Mouse (Mus musculus) monocyte, adult 2 months (primary cell): ENCODE measurements at regions not wholly inside any gene's neighbourhood (a gene's known extent, or its start where the extent isn't known, plus 50 kb on each side); places are given as distances from the start of the nearest gene placed in this dataset.
"Not testable (repeated sequence)": the region's sequence is repeated elsewhere in the genome, so short reads cannot be mapped to it uniquely, and the experiment has no call there.

ENCODE experiments used
- DNase-seq, 2 experiments: peaks; one replicate each; pipeline ENCODE4 v3.0.0; 2022; ENCODE audit warnings: low spot score in 2 of 2, low read depth in 1 of 2

DNA sequence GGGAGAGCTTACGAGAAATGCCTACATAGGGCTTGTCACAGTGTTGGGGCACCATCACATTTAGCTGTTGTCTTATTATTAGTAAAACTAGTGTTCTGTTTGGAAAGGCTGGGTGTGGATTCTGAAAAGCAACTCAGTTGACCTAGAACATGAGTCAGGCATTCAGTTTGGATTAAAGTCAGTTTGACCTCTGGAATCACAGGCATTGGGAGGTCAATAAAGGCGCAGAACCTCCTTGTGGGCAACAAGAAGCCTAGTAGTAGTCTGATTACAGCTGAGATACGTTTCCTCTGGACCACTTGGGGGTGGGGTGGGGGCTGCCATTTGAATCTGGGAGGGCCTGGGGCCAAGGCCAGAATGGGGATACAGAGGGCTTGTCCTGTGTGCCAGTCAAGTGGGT is 52.1 kb upstream of the Map3k1 start:
- DNase-seq, result no peak

DNA sequence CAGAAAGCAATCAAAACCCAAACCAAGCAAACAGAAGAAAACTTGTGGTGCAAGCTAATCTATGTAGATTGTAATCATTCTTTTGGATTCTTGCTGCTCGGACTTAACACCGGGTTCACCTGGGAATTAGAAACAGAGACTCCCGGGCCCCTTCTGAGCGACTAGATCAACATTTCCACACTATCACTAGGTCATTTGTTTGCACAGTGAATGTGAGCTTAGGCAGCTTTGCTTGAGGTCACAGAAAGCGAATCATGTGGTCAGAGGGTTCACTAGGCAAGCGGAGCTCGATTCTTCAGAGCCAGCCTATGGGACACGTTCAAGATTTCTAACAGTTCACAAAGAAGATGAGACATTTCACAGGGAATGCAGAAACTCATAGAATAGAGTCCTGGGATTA is 53.5 kb upstream of the Map3k1 start:
- DNase-seq, result no peak

DNA sequence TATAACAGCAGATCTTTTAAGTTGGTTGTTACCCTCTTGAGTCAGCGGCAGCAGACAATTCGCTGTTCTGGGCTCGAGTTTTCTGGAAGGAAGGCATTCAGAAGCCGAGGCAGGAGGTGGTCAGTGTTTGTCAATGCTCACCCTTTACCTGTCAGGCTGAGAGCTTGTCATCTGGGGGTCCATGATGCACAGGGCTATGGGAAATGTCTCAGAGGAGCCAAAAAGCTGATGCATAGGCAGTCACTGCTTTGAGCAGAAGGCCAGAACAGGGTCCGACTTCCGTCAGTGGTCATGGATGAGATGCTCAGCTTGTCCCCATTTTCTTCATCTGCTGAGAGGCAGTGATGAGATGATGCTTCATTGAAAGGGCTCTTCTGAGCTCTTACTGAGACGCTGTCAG is 57.2 kb upstream of the Map3k1 start:
- DNase-seq, result no peak

DNA sequence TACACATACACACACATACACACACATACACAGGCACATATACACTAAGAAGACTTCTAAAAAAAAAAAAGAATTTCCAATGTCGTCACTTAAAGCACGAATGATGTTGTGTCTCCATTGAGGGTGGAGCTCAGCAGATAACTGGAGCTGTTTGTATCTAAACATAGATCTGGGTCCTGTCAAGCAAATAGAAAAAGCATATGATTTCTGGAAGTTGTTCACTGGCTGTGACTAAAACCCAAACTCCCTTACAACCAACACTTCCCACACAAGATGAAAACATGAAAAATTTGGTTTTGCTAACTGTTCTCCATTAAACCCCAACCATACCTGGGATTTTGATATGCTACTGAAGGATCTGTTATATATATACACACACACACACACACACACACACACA is 58.5 kb upstream of the Map3k1 start:
- no peak for DNase-seq

DNA sequence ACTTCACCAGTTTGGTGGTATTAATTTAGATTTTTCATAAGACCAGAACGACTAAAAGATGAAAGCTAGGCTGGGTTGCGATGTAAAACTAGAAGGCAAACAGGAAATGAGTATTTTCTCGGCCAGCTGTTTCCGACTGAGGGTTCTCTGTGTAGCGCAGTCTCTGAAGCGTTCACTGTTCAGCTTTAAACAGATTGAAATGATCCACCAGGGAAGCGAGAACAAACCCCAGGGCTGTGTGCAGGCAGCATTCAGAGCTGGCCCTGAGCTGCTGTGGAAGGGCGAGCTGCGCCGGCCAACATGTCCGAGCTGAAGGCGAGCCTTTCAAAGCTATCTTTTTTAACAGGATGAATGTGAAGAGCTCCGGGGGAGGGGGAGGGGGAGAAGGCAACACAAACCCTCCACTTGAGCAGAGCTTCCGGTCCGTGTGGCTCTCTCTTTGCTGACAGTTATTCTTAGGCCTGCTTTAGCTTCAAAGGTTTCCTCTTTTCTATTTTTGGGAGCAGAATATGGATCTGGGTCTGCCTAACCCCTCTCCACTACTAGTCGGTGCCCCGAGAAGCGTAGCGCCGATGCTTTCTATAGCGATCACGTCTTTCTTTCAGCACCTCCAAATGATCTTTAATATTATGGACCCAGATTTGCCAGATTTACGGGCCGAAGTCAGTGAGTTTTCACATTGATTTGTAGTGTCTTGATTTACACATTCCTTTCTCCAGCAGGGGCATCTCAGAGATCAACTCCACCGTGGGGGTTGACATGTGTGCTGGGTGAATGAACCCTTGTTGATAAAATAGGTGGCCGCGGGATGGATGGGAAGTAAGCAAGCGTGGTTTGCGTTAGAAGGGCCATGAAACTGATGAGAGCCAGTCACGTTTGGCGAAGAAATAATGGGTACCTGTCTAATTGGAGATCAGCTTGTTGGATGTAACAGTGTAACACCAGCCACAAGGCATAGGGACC is 59.3 kb upstream of the Map3k1 start:
- peak; percentile 9 to 37 for DNase-seq

DNA sequence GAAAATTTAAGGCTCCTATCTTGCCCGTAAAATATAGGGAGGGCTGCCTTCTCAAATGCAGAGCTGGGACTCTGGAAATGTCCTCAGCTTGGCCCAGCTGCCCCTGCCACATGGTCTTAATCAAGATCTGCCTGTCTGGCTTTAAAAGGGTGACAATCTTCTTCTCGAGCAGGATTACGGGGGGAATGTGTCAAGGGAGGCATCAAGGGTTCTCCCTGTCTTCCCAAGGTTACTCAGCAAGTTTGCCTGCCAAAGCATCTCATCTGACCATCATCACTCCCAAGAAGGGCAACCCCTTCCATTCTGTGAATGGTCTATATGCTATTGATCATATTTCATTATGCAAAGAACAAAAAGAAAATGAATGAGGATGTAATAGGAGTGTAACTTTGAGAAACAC is 60.2 kb upstream of the Map3k1 start:
- DNase-seq, result no peak

DNA sequence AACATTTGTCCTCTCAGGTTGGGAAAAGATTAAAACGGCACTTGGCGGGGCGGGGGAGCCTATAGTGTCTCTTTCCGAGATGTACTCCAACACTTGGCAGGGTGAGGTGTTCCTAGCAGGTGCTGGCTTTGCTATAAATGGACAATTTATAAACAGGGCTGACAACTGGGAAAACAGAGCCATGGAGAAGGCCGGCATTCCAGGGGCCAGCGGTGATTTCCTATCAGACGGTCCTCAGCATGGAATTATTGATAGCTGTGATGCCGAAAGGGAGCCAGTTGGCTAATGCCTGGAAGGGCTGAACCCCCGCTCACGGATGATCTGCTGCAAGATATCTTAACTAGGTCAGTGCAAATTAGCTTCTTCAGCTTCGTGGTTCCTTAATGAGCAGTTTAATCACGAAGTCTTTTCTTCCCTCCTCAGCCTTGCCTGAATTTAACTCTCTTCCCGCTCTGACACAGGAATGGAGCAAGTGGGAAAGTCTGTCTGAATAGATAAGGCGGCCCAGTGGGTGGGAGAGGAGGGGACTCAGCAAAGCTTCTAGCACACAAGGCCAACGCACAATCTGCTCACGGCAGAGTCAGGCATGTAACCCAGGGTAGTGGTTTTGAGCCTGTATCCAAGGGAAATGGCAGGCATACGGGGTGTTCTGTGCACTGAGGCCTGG is 61.1 kb upstream of the Map3k1 start:
- DNase-seq, result no peak

DNA sequence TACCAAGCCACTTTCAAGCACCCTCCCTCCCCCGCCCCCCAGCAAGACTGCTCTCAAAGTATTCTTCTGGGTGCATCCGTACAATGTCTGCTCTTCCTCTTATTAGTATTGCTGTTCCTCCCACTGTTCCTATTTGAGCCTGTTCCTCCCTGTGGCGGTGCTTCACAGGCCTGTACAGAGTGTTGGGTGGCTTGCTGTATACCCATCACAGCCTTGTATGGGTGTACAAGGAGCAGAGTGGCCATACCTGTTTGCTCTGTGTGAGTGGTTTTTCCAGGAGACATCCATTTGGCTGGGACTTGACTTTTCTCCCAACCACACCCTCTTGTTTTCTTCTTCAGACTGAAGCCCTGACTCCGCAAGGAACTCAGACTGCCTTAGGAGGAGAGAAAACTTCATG is 61.7 kb upstream of the Map3k1 start:
- no peak for DNase-seq

DNA sequence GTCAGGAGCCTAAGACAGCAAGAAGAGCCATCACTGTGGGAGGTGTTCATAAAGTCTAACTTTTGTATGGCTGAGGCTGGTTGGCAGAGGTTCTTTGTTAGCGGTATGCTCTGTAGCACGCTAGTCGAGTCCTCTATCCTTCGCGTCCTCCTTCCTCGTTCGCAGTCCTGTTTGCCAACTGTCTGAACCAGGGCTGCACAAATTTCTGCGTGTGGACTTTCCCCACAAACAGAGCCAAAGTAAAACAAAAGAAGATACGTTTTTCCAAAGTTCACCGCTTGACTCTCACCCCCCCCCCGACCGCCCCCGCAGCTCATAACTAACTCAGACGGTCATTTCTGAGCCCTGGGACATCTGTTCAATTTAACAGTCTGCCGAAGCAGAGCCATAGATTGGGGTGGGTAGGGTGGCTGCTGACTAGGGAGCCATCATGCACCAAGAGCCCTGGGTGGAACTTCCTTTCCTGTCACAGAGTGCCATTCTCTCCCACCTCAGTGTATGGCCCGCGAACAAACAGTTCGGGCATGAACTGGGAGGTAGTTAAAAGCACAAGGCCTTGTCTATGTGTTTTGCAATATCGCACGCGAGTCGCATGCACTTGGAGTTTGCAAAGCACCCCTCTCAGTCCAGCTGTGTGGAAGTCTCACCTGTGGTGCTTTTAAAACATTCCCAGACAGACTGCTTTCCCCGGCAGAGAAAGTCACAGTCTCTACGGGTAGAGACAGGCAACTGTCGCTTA is 63.0 kb upstream of the Map3k1 start:
- no peak for DNase-seq

DNA sequence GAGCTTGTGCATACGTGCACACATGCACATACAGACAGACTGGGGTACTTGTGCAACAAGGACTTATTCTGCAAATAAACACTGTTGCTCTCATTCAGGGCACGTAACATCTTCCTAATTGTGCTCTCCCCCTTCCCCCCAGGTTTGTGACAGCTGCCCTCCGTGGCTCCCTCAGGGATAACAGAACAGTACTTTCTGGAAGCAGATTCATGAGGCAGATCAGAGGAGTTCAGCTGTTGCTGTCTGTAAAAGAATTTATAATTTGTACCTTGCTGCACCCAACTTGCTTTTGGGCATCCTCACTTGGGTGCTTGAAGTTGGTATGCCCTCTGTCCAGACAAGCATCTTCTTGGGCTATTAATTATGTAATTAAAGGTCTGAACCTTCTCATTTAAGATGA is 65.5 kb upstream of the Map3k1 start:
- DNase-seq, result no peak

DNA sequence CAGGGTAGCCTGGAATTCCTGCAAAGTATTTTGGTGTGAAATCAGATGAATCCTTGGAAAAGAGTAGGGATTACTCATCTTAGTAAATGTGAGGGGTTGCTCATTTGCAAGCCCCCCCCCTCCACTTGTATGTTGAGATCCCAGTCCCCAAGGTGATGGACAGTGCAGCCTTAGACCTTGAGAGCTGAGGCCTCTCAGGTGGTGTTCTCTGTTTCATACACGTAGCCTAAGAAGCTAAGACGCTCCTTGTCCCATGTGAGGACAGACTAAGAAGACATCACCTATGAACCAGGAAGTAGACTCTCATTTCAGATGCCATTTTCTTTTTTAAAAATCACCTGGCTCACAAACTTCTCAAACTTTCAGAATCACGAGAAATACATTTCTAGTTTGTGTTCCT is 67.6 kb upstream of the Map3k1 start:
- no peak for DNase-seq

DNA sequence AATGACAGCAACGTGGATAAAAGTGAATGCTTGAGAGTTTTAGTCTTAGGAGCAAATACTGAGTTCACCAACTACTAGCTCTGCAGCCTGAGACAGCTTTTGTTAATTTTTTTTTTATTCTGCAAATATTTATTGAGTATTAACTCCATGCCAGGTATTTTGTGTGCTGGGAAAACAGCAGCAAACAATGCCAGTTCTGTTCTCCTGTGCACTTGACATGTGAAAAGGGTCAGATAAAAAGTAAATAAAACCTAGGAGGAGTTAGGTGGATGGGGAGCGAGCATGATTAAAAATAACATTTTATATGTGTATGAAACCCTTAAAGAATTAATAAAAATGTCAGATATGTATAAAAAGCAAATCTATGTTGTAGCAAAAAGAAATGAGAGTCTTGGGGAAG is 68.1 kb upstream of the Map3k1 start:
- DNase-seq, result no peak

DNA sequence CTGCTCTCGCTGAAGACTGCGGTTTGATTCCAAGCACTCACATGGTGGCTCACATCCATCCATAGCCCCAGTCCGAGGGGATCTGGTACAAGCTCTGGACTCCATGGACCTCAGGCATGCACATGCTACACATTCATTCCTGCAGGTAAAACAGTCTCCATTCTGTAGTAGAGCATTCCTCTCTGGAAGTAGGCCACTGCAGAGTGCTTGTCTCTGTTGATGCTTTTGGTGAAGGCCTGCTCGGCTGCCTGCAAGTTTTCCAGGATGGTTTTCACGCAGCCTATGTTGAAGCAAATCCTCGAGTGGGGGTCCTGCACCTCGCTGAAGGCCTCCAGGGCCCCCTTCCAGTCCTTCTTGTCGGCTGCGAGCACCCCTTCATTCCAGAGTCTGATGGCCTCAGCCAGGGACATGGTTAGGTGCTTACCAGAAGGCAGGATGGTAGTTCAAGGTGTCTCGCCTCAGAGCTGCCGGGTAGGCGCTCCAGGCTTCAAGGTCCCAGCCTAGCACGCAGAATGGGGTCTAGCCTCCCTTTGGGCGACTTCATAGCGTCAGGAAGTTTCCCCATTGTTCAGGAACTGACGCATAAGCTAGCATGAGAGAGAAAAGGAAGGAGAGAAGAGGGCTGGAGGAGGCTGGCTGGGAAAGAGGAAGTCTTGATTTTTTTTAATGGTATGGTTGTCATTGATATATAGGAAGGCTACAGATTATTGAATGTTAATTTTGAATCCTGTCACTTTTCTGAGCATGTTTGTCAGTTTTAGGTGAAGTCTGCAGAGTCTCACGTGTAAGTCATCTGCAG is 75.2 kb upstream of the Map3k1 start:
- not testable (repeated sequence) for DNase-seq

DNA sequence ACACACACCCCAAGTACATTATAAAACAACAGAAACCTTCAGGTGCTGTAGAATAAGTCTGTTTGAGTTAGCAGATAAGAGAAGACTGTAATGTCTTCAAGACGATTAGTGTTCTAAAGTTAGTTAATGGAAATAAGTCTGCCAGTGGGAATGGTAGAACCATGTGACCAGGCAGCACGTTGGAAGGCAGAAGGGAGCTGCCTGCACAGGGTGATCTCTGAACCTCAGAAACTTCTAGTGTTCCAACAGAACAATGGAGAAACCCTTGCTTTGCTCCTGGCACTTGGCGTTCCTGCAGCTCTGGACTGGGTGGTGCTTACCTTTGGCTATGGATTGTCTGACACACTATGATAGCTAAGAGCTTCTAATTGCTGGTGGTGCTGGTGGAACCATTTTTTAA is 82.0 kb upstream of the Map3k1 start:
- DNase-seq, result no peak

DNA sequence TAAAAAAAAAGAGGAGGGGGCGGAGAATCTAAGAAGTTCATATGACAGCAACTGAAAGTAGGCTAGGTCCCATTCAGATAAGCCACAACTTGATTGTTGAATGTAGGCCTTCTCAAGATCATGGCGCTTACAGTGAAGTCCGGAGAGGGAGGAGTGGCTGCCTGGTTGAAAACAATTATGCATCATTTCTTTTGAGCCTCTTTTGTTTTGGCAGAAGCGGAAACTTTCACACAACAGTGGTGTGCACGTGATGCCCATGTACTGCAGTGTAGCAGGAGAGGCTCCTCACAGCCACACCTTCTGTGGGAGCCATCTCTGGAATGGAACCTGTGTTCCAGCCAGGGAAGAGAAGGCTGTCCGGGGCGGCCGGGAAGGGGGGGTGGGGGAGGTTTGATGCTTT is 83.3 kb upstream of the Map3k1 start:
- DNase-seq, result no peak

DNA sequence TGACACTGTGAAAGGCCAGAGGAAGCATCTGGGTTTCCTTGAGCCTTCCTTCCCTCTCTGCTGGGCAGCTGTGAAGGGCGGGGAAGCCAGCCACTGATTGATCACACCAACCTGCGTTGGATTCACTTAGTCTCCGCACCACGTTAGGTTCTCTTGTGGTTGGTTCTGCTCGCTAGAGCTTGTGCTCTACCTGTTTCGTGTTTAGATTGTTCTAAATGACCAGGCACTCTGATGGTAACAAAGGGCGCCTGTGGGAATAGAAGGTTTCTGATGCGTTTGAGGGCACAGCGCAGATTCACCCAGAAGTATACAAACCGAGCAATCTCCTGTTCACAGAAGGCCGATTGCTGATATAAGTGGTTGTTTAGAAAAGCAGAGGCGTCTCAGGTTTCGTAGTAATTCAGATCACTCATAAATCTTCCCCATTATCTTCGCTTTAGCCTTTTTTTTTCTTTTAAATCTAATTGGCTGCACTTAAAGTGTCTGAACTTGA is 84.5 kb upstream of the Map3k1 start:
- DNase-seq, result no peak

DNA sequence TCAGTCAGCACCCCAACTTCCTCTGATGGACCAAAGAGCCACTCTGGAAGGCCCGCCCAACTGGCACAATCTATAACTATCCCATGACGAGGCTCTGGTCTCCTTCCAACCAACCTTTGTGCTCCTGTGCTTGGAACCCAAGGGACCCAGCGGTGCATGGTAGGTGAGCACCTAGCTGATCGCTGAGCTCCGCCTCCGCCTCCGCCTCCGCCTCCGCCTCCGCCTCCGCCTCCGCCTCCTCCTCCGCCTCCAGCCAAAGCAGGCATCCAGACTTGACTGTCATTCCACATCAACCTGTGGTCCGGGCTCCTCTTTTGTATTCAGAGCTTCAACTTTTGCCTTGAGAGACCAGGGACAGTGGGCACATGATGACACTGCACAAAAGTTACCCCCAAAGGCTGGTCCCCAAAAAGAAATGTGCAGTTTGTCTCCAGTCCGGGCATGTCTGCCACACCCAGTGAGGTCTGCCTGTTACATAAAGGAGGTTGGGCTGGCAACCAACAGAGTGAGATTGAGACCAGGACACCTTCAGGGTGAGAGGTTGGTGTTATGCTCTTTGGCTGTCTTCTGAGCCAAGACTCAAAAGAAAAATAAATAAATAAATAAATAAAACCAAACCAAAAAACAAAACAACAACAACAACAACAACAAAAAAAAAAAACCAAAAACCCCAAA is 86.1 kb upstream of the Map3k1 start:
- no peak for DNase-seq

DNA sequence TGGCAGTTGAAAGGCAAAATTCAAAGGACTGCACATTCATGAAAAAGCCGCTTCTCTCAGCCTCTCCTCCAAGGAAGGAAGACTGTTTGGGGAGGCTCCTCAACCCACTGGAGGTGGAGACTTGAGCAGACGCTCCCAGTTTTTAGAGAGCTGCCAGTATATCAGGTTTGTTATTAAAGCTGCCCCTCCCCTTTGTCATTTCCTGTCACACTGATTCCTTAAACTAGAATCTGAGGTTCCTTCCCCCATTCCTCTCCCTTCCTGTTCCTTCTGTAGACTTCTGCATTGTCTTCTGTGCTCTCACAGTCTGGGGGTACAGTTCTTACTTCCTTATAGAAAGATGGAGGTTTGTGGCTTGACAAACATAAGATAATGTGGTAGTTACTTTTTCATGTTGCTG is 87.5 kb upstream of the Map3k1 start:
- DNase-seq, result peak in 1 of 2 experiments; percentile 20

DNA sequence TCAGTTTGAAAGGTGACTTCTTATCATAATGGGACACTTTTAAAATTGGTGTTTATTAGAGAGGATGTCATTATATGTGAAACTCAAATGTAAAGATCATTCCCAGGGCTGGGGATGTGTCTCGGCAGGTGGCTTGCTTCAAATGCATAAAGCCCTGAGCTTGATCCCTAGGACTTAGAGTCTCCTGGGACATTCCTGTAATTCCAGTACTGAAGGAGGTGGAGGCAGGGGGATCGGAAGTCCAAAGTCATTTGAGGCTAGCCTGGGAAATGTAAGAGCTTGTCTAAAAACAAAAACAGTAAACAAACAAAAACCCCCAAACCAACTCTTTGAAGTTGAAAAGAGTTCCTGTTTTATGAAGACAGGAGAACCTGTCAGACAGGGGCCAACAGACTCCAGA is 94.6 kb upstream of the Map3k1 start:
- no peak for DNase-seq

DNA sequence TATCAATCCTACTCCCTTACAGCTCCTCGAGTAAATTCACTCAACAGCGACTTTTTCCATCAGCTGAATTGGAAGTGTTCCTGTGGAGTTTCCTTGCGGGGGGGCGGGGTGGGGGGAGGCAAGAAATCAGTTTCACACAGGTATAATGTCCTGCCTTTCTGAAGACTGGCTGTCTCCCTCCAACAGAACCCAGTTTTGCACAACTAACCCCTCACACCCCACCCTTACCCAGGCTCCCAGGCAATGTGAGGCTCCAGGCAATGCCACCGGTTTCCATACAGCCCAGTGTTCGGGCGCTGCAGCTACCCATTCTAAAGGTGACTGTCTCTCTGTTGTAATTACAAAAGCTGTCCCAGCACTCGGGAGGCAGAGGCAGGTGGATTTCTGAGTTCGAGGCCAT is 95.1 kb upstream of the Map3k1 start:
- no peak for DNase-seq
